Mouse (Mus musculus) R1 (cell line): Measurements from ENCODE around the gene BC034090.
"Not testable (repeated sequence)": the region's sequence is repeated elsewhere in the genome, so short reads cannot be mapped to it uniquely, and the experiment has no call there.

Experiments used
- DNase-seq: peaks from one replicate; pipeline ENCODE4 v3.0.0-alpha.2; 2018; ENCODE audit warnings: low read depth, low spot score

The BC034090 gene

DNA sequence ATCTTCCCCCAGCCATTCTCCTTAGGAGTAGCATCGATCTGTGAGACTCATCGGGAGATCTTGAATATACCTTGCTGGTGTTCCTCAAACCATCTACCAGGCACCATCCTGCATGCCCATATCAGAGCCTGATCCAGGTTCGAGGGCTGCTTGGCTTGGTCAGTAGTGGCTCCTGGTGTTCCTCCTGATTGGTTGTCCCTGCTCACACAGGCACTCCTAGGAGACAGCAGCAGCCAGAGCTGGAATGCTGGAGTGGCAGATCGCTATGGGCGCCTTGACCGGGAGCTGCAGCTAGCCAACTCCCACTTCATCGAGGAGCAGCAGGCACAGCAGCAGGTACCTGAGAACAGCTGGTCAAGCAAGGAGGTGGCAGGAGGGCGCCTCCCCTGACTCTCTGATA lies 53.0 kb downstream of the BC034090 start:
- no peak for DNase-seq

DNA sequence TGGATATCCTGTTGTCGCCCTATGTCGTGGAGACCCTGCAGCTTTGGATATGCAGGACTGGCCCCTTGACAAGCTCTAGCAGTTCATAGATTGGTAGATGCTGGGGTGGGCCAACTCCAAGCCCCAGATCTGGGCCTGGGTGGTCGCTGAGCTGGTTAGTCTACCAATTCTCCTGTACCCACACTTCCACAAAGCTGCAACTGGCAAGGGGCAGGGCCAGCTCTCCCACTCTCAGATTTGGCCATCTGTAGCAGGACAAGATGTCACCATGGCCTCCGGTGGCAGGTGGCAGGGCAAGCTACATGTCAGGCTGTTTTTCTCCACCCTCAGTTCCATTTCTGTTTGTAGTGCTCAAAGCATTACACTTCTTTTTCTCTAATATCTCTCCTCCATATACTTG lies 55.6 kb downstream of the BC034090 start:
- DNase-seq, result no peak

DNA sequence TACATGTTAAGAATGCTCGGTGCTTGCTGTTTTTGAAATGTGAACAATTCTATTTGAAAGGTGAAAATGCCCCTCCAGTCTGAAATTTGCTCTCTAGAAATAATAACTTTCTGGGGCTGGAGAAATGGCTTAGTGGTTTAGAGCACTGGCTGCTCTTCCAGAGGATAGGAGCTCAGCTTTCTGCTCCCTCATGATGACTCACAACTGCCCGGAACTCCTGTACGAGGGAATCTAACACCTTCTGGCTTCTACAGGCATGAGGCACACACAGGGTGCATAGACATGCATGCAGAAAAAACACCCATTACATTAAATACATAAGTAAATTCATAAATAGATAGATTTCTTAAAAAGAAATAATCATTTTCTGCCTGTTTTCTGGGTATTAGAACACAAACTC lies 60.1 kb downstream of the BC034090 start:
- DNase-seq, result no peak

DNA sequence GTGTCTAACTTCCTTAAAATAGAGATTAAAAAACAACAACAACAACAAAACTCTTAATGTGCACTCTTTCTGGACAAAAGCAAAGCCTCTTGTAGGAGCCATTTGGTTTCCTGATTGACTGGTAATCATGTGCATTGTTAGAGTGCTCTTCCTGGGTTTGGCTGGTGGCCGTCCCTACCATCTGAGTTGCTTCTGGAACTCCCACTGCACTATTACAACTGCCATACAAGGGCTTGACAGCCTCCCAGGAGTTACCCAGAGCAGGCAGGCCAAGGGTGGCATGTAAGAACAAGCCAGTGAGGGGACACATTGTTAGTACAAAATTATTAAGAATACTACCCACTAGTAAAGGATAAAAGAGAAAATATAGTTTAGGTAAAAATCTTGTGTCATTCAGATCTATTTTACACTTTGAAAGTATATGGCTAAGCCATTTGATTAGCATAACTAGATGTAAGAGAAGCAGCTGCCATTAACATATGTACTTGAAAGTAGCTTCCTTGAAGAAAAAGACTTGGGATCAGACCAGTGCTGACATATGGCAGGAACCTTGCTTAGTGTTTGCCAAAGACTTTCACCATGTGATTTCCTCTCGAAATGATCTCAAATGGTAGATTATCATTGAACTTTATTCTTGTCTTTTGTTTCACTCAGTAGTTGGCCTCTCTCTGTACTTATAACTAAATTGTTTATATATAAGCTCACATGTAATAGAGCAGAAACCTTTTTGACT lies 65.9 kb downstream of the BC034090 start:
- no peak for DNase-seq

DNA sequence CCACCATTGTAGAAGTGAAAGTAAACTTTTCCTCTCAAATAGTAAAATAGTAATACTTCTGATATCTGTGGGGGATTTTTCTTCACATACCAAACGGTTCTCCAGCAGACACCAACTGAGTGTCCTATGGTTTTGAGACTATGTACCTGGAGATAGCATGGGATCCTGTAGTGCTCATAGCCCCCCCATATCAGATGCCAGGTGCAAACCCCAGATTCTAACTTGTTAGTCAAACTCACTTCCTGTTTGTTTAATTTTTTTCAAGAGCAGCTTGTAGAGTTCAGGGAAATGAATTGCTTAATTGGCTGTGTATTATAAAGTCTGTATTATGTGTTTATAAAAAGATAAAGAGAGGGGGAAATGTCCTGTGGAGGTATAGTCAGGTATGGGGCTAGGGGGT lies 69.8 kb downstream of the BC034090 start:
- DNase-seq, result no peak

DNA sequence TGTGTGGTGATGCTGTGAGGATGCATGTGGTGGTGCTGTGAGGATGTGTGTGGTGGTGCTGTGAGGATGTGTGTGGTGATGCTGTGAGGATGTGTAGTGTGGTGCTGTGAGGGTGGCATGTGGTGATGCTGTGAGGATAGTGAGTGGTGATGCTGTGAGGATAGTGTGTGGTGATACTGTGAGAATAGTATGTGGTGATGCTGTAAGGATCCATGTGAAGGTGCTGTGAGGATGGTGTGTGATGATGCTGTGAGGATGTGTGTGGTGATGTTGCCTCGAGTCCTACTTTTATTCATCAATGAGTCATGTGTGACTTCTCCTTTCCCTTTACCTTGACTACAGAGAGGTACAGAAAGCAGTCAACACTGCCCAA lies 70.6 kb downstream of the BC034090 start:
- DNase-seq, result not testable (repeated sequence)

DNA sequence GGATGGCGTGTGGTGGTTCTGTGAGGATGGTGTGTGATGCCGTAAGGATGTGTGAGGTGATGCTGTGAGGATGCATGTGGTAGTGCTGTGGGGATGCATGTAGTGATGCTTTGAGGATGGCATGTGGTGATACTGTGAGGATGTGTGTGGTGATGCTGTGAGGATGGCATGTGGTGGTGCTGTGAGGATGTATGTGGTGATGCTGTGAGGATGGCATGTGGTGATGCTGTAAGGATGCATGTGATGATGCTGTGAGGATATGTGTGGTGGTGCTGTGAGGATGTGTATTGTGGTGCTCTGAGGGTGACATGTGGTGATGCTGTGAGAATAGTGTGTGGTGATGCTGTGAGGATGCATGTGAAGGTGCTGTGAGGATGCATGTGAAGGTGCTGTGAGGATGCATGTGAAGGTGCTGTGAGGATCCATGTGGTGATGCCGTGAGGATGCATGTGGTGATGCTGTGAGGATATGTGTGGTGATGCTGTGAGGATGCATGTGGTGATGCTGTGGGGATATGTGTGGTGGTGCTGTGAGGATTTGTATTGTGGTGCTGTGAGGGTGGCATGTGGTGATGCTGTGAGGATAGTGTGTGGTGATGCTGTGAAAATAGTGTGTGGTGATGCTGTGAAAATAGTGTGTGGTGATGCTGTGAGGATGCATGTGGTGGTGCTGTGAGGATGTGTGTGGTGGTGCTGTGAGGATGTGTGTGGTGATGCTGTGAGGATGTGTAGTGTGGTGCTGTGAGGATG lies 71.2 kb downstream of the BC034090 start:
- DNase-seq, result no peak

DNA sequence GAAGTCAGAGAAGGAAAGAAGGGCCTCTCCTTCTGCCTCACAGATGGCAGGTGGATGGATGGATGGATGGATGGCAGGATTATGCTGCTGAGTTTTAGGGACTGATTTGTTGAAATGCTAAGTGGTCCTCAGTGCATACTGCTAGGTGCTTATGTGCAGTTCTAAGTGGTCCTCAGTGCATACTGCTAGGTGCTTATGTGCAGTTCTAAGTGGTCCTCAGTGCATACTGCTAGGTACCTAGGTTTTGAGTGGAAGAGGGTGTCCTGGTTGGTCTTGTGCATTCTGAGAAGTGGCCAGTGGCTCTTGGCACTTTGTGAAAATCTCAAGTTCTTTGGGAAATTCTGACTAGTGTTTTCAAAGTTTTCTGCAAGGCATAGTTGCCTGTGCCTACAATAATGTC lies 74.3 kb downstream of the BC034090 start:
- no peak for DNase-seq

DNA sequence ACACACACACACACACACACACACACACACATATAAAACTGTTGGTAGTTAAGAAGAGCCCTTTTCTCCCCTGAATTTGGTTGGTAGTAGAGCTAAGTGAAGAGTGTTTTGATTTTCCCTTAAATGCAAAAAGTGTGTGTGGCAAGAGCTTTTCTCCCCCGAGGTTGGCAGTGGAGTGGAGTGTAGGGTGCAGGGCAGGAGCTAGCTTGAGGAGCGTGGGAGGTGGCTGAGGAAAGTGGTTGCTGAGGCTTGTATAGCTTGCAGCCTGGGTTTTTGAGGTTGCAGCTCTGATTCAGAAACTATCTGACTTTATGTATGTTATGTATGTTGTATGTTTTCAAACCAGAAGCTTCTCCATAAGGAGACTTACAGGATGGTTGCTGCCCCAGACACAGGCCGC lies 76.8 kb downstream of the BC034090 start:
- DNase-seq, result no peak
